Mouse (Mus musculus) ES-E14 (cell line): ENCODE measurements around the gene Gm10681. TPM values are rescaled to one million over a fixed set of nuclear protein-coding genes. Genes with fewer than 3 reads are reported as not detected.
"Not testable (repeated sequence)": the region's sequence is repeated elsewhere in the genome, so short reads cannot be mapped to it uniquely, and the experiment has no call there.

ENCODE experiments used
- DNase-seq: peaks from one replicate; pipeline ENCODE4 v3.0.0-alpha.2; 2013; ENCODE audit warnings: low read depth, low spot score
- H3K27ac ChIP-seq: 2 replicates; pipeline ENCODE4 v1.5.1; 2012; ENCODE audit warnings: low read depth, mild to moderate bottlenecking, low read length, moderate library complexity, mixed read lengths; ENCODE audit not compliant: poor library complexity, insufficient read depth, severe bottlenecking
- H3K36me3 ChIP-seq: 2 replicates; pipeline ENCODE4 v1.6.1; 2012; ENCODE audit warnings: mild to moderate bottlenecking, low read length, moderate library complexity, mixed read lengths; ENCODE audit not compliant: control insufficient read depth, poor library complexity, insufficient read depth, severe bottlenecking
- H3K4me1 ChIP-seq, 2 experiments: fragments of 150-350 bp in 1 of 2; sonication (generic) in 1 of 2; 2 replicates each; pipeline ENCODE4 v1.6.1; 2012; ENCODE audit warnings: low read length in 2 of 2, mild to moderate bottlenecking in 1 of 2, mixed read lengths in 1 of 2; ENCODE audit not compliant: control insufficient read depth in 2 of 2, insufficient read depth in 2 of 2, poor library complexity in 1 of 2
- H3K4me3 ChIP-seq, 2 experiments: fragments of 150-350 bp in 1 of 2; sonication (generic) in 1 of 2; 2 replicates each; pipeline ENCODE4 v1.5.1; 2012; ENCODE audit warnings: low read length in 2 of 2, low read depth in 1 of 2, mild to moderate bottlenecking in 1 of 2, mixed read lengths in 1 of 2; ENCODE audit not compliant: insufficient read depth in 1 of 2, poor library complexity in 1 of 2, severe bottlenecking in 1 of 2
- H3K9ac ChIP-seq: 2 replicates; pipeline ENCODE4 v1.6.1; 2012; ENCODE audit warnings: low read depth, mild to moderate bottlenecking, low read length, mixed read lengths; ENCODE audit not compliant: poor library complexity, insufficient read depth, severe bottlenecking
- H3K9me3 ChIP-seq: fragments of 150-350 bp; sonication (generic); 2 replicates; pipeline ENCODE4 v1.6.1; 2012; ENCODE audit warnings: low read depth, mild to moderate bottlenecking, low read length; ENCODE audit not compliant: control insufficient read depth, insufficient read depth
- in situ Hi-C, 2 experiments: fragments of 600-800 bp; cut with MboI; formaldehyde crosslinking; loops; one replicate each; pipeline ENCODE4 v1.15.1; 2025; ENCODE audit warnings: low sequenced_read_pairs in 2 of 2, inconsistent platforms in 1 of 2; ENCODE audit not compliant: unreplicated experiment in 2 of 2
- total RNA-seq: library from RNA; depleted of rRNA; stranded (reverse); fragments of 300-350 nt; gene quantifications from 2 replicates; pipeline ENCODE4 v1.2.3, GENCODE M21; 2012

Gm10681 gene
- total RNA-seq, 1 experiment: not detected

- H3K9ac ChIP-seq, H3K36me3 ChIP-seq, DNase-seq, H3K4me3 ChIP-seq, H3K9me3 ChIP-seq, in situ Hi-C loops, H3K27ac ChIP-seq, H3K4me1 ChIP-seq: not testable (repeated sequence)
These were observed 24.8 kb downstream of the Gm10681 start for GRCm38 (mm10) chr3:98563831-98564230.

DNA sequence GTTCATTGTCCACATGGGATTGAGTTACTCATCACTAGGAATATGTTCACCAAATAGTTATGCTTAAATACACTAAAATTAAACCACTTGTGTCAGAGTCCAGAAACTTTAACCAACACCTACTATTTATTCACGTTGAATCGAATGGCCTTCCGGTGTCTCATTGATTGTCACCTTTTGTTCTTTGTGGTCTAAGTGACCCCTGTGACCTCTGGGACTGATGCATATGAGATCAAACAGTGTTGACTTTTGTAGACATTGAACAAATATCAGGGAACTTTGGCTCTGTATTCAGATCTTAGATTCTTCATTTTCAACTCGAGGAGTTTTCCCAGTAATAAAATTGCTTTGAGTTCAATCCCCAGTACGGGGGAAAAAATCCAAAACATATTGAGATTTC lies 27.9 kb downstream of the Gm10681 start:
- H3K9me3 ChIP-seq, H3K27ac ChIP-seq, in situ Hi-C loops, H3K4me1 ChIP-seq, H3K9ac ChIP-seq, DNase-seq, H3K36me3 ChIP-seq, H3K4me3 ChIP-seq: not testable (repeated sequence)

GRCm38 (mm10) chr3:98550832-98551231 lies 37.8 kb downstream of the Gm10681 start:
- H3K27ac ChIP-seq, H3K4me3 ChIP-seq, H3K9ac ChIP-seq, H3K36me3 ChIP-seq, DNase-seq, H3K9me3 ChIP-seq, in situ Hi-C loops, H3K4me1 ChIP-seq: not testable (repeated sequence)

DNA sequence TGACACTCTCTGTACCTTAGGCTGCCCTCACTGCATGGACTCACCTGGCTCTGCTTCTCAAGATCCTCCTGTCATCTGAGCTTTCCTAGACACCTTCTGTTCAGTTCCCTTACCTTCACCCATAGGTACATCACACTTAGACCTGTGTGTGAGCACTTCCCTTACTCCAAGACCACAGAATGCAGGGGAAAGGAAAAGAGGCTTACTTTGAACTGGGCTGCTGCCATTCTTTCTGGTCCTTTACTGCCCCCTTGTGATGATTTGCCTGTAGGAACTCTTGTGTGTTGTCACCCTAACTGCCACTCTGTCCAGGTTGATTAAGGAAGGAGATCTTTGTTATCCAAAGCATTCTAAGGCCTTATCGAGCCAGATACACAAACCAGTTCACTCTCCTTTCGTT lies 38.4 kb downstream of the Gm10681 start:
- H3K4me1 ChIP-seq, H3K9ac ChIP-seq, H3K9me3 ChIP-seq, H3K36me3 ChIP-seq, in situ Hi-C loops, H3K4me3 ChIP-seq, DNase-seq, H3K27ac ChIP-seq: not testable (repeated sequence)

DNA sequence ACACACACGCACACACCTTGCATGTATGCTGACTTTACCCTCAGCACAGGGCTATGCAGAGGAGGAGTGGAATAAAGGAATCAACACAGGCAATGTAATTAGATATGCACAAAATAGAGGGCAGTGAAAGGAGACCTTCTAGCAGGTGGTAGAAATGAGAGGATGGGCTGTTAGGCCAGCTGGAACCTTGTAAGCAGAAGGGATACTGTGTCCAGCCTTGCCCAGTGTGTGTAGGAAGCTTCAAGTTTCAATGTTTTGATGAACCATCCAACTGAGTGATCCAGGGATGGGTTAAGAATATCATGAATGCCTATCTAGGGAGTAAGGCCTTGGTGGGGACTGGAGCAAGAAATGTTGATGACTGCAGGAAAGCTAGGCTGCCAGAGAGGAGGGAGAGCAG lies 40.1 kb downstream of the Gm10681 start:
- H3K27ac ChIP-seq, H3K4me3 ChIP-seq, DNase-seq, H3K9me3 ChIP-seq, in situ Hi-C loops, H3K4me1 ChIP-seq, H3K36me3 ChIP-seq, H3K9ac ChIP-seq: not testable (repeated sequence)

DNA sequence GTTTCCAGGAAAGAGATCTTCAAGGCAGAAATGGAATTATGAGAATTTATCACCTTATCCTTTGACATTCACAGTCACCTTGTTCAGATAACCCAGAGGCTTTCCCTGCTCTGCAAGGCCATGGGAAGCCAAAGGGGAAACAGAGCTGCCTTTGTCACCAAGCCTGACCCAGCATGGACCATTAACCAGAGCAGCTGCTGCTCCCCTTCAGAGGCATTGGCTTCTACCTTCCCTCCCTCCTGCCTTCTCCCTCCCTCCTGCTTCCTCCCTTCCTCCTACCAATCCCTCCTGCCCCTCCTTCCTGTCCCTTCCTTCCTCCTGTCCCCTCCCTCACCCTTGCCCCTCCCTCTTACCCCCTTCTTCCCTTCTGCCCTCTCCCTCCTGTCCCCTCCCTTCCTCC lies 41.0 kb downstream of the Gm10681 start:
- H3K4me1 ChIP-seq, H3K9me3 ChIP-seq, H3K27ac ChIP-seq, H3K36me3 ChIP-seq, in situ Hi-C loops, DNase-seq, H3K4me3 ChIP-seq, H3K9ac ChIP-seq: not testable (repeated sequence)

DNA sequence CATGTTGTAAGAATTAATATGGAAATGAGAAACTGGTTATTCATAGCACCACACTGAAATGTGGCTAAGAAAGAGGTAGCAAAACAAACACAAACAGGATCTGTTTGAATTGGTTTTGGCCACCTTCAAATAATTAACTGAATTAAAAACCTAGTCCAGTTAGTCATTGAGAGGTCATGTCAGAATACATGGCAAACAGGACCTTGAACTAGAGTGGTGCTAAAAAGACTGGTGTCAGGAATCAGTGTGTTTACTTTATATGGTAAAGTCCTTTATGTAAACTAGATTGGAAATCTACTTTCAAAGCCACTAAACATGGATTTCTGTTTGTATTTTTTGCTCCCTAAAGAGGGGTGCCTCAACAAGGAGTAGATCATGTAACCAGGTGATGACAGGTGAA lies 63.6 kb downstream of the Gm10681 start:
- H3K9me3 ChIP-seq, DNase-seq, in situ Hi-C loops, H3K4me3 ChIP-seq, H3K9ac ChIP-seq, H3K36me3 ChIP-seq, H3K4me1 ChIP-seq, H3K27ac ChIP-seq: not testable (repeated sequence)

GRCm38 (mm10) chr3:98524552-98524951 lies 64.1 kb downstream of the Gm10681 start:
- H3K9ac ChIP-seq, in situ Hi-C loops, DNase-seq, H3K36me3 ChIP-seq, H3K4me3 ChIP-seq, H3K4me1 ChIP-seq, H3K27ac ChIP-seq, H3K9me3 ChIP-seq: not testable (repeated sequence)

GRCm38 (mm10) chr3:98522779-98523178 lies 65.8 kb downstream of the Gm10681 start:
- H3K9me3 ChIP-seq, in situ Hi-C loops, H3K36me3 ChIP-seq, H3K4me1 ChIP-seq, DNase-seq, H3K4me3 ChIP-seq, H3K27ac ChIP-seq, H3K9ac ChIP-seq: not testable (repeated sequence)
